Mouse (Mus musculus): ENCODE data around the gene Slc37a1.

DNA sequence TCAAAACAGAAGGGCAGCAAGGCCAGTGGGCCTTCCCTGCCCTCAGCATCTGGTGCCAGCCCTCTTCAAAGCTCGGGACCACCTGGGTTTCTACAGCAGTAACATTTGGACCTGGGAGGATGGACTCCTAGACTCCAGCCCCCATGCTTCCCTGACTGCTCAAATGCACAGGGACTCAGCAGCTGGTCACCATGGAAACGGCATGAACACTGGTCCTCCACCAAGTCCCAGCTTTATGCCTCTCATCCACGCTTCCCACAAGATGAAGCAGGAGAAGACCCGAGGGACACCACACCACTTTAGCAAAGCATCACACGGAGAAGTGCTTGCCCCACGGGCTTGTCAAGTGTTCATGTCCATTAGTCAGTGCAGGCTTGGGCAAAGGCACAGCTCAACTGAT is 55.6 kb downstream of the Slc37a1 start:
- TF ChIP-seq CTCF (IDR thresholded peaks at IDR 0.05; ENCODE audit: borderline replicate concordance, insufficient read depth, low read depth, low read length) (no peak), POLR2A (IDR thresholded peaks at IDR 0.05; ENCODE audit: borderline replicate concordance, insufficient read depth, low read length) (no peak)
